Mouse (Mus musculus) naive thymus-derived CD4-positive, alpha-beta T cell, adult 5 months (primary cell): Measurements from ENCODE around the gene Prok1. TPM values are rescaled to one million over a fixed set of nuclear protein-coding genes. Genes with fewer than 3 reads are reported as not detected.

Experiments
- polyA plus RNA-seq: library from polyadenylated mRNA; unstranded; fragments of 100-300 nt; shearing (Covaris generic); gene quantifications from one replicate; pipeline ENCODE4 v1.2.1, GENCODE M21; 2017

The Prok1 gene
- polyA plus RNA-seq = not detected

DNA sequence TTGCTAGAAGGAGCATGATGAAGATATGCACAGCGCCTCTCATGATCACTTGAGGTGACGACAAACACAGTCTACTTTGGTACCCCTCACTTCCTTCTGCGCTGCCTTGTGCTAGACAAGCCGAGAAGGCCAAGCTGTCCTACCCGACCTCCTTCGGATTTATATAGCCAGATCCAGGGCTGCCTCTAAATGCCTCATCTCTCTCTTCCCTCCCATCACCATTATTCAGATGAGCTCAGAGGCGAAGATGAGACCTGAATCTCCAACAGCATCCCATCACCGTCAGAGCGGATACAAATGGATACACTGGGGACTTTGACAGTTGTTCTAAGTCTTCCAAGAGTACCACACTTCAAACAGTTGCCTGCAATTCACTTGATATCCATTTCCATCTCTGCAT is at the start of gene Prok1:
Gene Prok1, minus strand, starts transcription at position 101 of the 400 bp plus-strand sequence.

DNA sequence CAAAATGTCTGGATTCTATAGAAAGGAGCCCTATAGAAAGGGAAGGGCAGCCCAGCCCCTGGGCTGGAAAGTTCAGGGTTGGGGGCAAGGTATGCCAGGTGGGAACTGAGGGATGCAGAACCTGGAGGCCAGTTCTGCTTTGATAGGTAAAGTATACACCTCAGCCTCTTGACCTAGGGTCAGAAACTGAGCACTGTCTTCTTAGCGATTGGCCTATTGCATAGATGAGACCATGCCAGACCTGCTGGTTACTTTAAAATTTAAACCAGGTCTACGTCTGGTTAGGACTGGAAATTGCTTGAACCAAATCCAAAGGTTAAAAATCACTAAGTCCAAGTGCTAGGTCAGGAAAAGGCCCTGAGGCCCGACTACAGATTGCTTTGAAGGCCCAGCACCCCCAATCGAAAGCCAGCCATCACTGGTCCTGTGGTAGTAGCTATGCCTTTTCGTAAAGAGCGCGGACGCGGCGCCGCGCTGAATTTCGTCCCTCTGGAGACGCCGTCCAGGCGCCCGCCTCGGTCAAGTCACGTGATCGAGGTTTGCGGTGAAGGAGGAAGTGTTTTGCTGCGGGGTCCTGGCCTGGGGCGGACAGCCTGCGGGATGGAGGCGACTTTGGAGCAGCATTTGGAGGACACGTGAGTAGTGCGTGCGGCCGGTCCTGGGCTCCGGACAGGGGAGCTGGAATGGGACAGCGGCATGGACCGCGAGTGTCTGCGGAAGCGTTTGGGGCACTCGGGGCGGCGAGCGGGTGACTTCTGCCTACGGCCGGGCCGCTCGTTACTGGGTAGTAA is 39.2 kb upstream of the Prok1 start, which contains the start of gene Lamtor5:
Gene Lamtor5, plus strand, starts transcription at position 380 of the 791 bp plus-strand sequence.

DNA sequence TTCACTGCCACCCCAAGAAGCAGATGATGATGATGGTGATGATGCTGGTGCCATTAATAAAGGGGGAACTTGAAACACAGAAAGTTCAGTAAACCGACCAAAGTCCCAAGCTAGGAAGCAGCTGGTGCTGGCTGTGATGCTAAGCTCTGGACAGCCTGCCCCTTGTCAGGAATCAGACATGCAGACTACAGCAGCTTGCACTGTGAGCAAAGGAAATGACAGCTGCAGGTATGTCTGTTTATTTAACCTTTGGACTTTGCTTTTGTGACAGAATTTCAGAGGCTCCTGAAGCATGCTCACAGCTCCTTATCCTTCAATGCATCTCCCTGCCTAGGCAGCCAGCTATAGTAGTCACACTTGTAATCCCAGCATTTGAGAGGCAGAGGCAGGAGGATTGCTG is 9.0 kb downstream of the Prok1 start, which contains the start of gene A630076J17Rik:
Gene A630076J17Rik, plus strand, starts transcription at position 88 of the 400 bp plus-strand sequence.

DNA sequence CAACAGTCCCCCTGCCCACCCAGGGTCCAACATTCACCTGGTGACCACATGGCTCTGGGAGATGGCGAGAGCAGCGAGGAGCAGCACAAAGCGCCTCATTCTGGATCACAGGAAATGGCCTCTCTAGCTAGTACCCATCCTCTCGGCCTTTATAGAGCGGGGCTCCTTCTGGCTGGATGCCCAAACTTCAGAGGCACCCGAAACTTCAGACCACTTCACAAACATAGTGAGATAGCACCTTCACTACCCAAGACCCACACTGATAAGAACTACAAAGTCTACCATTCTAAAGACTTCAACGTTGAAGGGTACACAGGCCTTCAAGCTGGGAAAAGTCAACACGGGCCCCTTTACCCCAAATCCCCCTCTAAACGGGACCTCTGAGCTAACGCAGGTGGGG is 17.9 kb downstream of the Prok1 start, which contains the start of gene Cym:
Gene Cym, minus strand, starts transcription at position 125 of the 400 bp plus-strand sequence.

Other genes with a start within 250 kb of the Prok1 start
- gene Kcna3, start 203.5 kb downstream of the Prok1 start, polyA plus RNA-seq = 36.5 TPM
- 0.17 TPM for gene Kcna2, start 138.6 kb downstream of the Prok1 start, polyA plus RNA-seq
- gene Kcna10, start 56.7 kb downstream of the Prok1 start, polyA plus RNA-seq = not detected
- not detected for gene Cym, start 18.0 kb downstream of the Prok1 start, polyA plus RNA-seq
- gene A630076J17Rik, start 9.1 kb downstream of the Prok1 start, polyA plus RNA-seq = not detected
- 98.1 TPM for gene Lamtor5, start 39.2 kb upstream of the Prok1 start, polyA plus RNA-seq
- 0.35 TPM for gene Slc16a4, start 51.5 kb upstream of the Prok1 start, polyA plus RNA-seq
- 23.5 TPM for gene Rbm15, start 94.0 kb upstream of the Prok1 start, polyA plus RNA-seq
- gene Kcnc4, start 219.8 kb upstream of the Prok1 start, polyA plus RNA-seq = not detected